Mouse (Mus musculus) myocyte (in vitro differentiated cells): Measurements from ENCODE around the gene Ercc6l. TPM values are rescaled to one million over a fixed set of nuclear protein-coding genes. Genes with fewer than 3 reads are reported as not detected.

Experiments
- H3K27me3 ChIP-seq: one replicate; pipeline ENCODE4 v1.6.1; 2011; ENCODE audit not compliant: control insufficient read depth, insufficient read depth, insufficient read length
- H3K36me3 ChIP-seq: one replicate; pipeline ENCODE4 v1.6.1; 2011; ENCODE audit not compliant: control insufficient read depth, insufficient read depth
- H3K4me2 ChIP-seq: one replicate; pipeline ENCODE4 v1.6.1; 2011; ENCODE audit warnings: low read depth, control low read depth
- H3K4me3 ChIP-seq: one replicate; pipeline ENCODE4 v1.5.1; 2011; ENCODE audit warnings: mild to moderate bottlenecking, control low read depth, moderate library complexity
- H3K79me2 ChIP-seq: one replicate; pipeline ENCODE4 v1.6.1; 2011; ENCODE audit not compliant: control insufficient read depth, insufficient read depth
- H3ac ChIP-seq: one replicate; pipeline ENCODE4 v1.6.1; 2011; ENCODE audit not compliant: control insufficient read depth, insufficient read length
- CEBPB ChIP-seq: IDR thresholded peaks from 2 replicates; pipeline ENCODE4 v1.6.1; 2011; ENCODE audit warnings: mild to moderate bottlenecking, moderate library complexity; ENCODE audit not compliant: poor library complexity, insufficient read depth, severe bottlenecking
- E2F4 ChIP-seq: IDR thresholded peaks from one replicate; pipeline ENCODE4 v1.6.1; 2011; ENCODE audit warnings: mild to moderate bottlenecking, control low read depth, moderate library complexity; ENCODE audit not compliant: insufficient read depth
- MAX ChIP-seq: IDR thresholded peaks from one replicate; pipeline ENCODE4 v1.6.1; 2011; ENCODE audit warnings: low read depth, mild to moderate bottlenecking, control low read depth
- MYOD1 ChIP-seq, 3 experiments: IDR thresholded peaks; one replicate each; pipeline ENCODE4 v1.6.1; 2011; ENCODE audit warnings: control low read depth in 2 of 3, low read depth in 2 of 3, mild to moderate bottlenecking in 2 of 3, moderate library complexity in 1 of 3; ENCODE audit not compliant: insufficient read length in 2 of 3, control insufficient read depth in 1 of 3
- MYOG ChIP-seq, 3 experiments: IDR thresholded peaks; one replicate each; pipeline ENCODE4 v1.6.1; 2011; ENCODE audit warnings: control low read depth in 2 of 3, low read depth in 2 of 3, mild to moderate bottlenecking in 2 of 3; ENCODE audit not compliant: insufficient read length in 2 of 3, control insufficient read depth in 1 of 3, insufficient read depth in 1 of 3
- POLR2A ChIP-seq: IDR thresholded peaks from one replicate; pipeline ENCODE4 v1.6.1; 2011; ENCODE audit warnings: low read depth, mild to moderate bottlenecking, control low read depth, moderate library complexity; ENCODE audit not compliant: insufficient read length
- POLR2AphosphoS2 ChIP-seq: IDR thresholded peaks from one replicate; pipeline ENCODE4 v1.6.1; 2011; ENCODE audit warnings: low read depth, control low read depth; ENCODE audit not compliant: insufficient read length
- REST ChIP-seq: IDR thresholded peaks from one replicate; pipeline ENCODE4 v1.6.1; 2011; ENCODE audit warnings: mild to moderate bottlenecking, control low read depth, moderate library complexity; ENCODE audit not compliant: insufficient read depth, insufficient read length
- SRF ChIP-seq: IDR thresholded peaks from one replicate; pipeline ENCODE4 v1.6.1; 2011; ENCODE audit warnings: low read depth; ENCODE audit not compliant: control insufficient read depth, insufficient read length
- TCF12 ChIP-seq: IDR thresholded peaks from one replicate; pipeline ENCODE4 v1.6.1; 2011; ENCODE audit warnings: mild to moderate bottlenecking, control low read depth; ENCODE audit not compliant: poor library complexity, insufficient read depth, severe bottlenecking
- TCF3 ChIP-seq: IDR thresholded peaks from one replicate; pipeline ENCODE4 v1.6.1; 2011; ENCODE audit warnings: low read depth, control low read depth; ENCODE audit not compliant: insufficient read length
- USF1 ChIP-seq: IDR thresholded peaks from one replicate; pipeline ENCODE4 v1.6.1; 2011; ENCODE audit warnings: low read depth, mild to moderate bottlenecking, control low read depth, moderate library complexity
- polyA plus RNA-seq: library from polyadenylated mRNA; unstranded; fragments of >200 nt; fragmentation: generic; extraction: Trizol; gene quantifications from one replicate; pipeline ENCODE4 v1.2.1, GENCODE M21; 2012; ENCODE audit warnings: missing spikeins

The Ercc6l gene
- polyA plus RNA-seq, 1 experiment, result 1.5 TPM

GRCm38 (mm10) chrX:102160528-102160927, 3.6 kb upstream of the Ercc6l start:
- TF ChIP-seq TCF3 (no peak), POLR2AphosphoS2 (no peak), USF1 (no peak)
- Histone ChIP-seq H3K36me3 (no peaks in the 10 kb centered on the region), H3K4me2 (no peak overlapping the region)

GRCm38 (mm10) chrX:102159778-102160177, 2.9 kb upstream of the Ercc6l start:
- no peaks in the 10 kb centered on the region for H3K36me3 ChIP-seq
- no peak overlapping the region for H3K4me2 ChIP-seq
- no peaks in the 10 kb centered on the region for H3K27me3 ChIP-seq
- H3K4me3 ChIP-seq, result no peak overlapping the region
- no peak for TF ChIP-seq USF1
- TF ChIP-seq E2F4, result no peak
- no peak for TF ChIP-seq POLR2AphosphoS2
- H3ac ChIP-seq, result no peak overlapping the region
- H3K79me2 ChIP-seq, result peaks cover 8% of the 10 kb centered on the region

More at GRCm38 (mm10) chrX:102160528-102160927, 3.6 kb upstream of the Ercc6l start:
- H3K27me3 ChIP-seq, result no peaks in the 10 kb centered on the region
- peaks cover 3% of the 10 kb centered on the region for H3K79me2 ChIP-seq
- no peak overlapping the region for H3ac ChIP-seq
- H3K4me3 ChIP-seq, result no peak overlapping the region

- TF ChIP-seq MYOG (IDR thresholded peaks at IDR 0.05; ENCODE audit: control insufficient read depth in 1 of 3, insufficient read depth in 1 of 3, insufficient read length in 2 of 3, low read depth in 2 of 3) (no peak), MAX (no peak), POLR2A (no peak), TCF12 (no peak), CEBPB (no peak), MYOD1 (IDR thresholded peaks at IDR 0.05; ENCODE audit: control insufficient read depth in 1 of 3, insufficient read length in 2 of 3, low read depth in 2 of 3) (no peak), USF1 (no peak), REST (no peak), POLR2AphosphoS2 (no peak), E2F4 (no peak), SRF (no peak), TCF3 (no peak)
- Histone ChIP-seq H3K79me2 (peaks cover 26% of the 10 kb centered on the region), H3ac (no peak overlapping the region), H3K36me3 (no peaks in the 10 kb centered on the region), H3K27me3 (no peaks in the 10 kb centered on the region), H3K4me2 (peak overlapping the region; percentile 72), H3K4me3 (peak overlapping the region; percentile 43)
Observed at GRCm38 (mm10) chrX:102157423-102157791, 516 bp upstream of the Ercc6l start.

GRCm38 (mm10) chrX:102141157-102141556, 15.7 kb downstream of the Ercc6l start:
- no peak overlapping the region for H3K4me3 ChIP-seq
- H3K4me2 ChIP-seq, result no peak overlapping the region
- no peak overlapping the region for H3ac ChIP-seq
- no peaks in the 10 kb centered on the region for H3K36me3 ChIP-seq
- no peaks in the 10 kb centered on the region for H3K27me3 ChIP-seq
- TF ChIP-seq TCF3 (no peak), SRF (no peak), USF1 (no peak), E2F4 (no peak), POLR2A (no peak), MAX (no peak)
- H3K79me2 ChIP-seq, result no peaks in the 10 kb centered on the region

GRCm38 (mm10) chrX:102121321-102121720, 35.6 kb downstream of the Ercc6l start:
- H3ac ChIP-seq, result no peak overlapping the region
- H3K4me3 ChIP-seq, result no peak overlapping the region
- H3K36me3 ChIP-seq, result peaks cover 14% of the 10 kb centered on the region
- H3K79me2 ChIP-seq, result peaks cover 11% of the 10 kb centered on the region
- no peaks in the 10 kb centered on the region for H3K27me3 ChIP-seq
- H3K4me2 ChIP-seq, result no peak overlapping the region
- TF ChIP-seq TCF3 (no peak), TCF12 (no peak), CEBPB (no peak), SRF (no peak), POLR2A (no peak), E2F4 (no peak), USF1 (no peak)
